Mouse (Mus musculus): ENCODE results near the gene Zfp931. TPM values are rescaled to one million over a fixed set of nuclear protein-coding genes. Genes with fewer than 3 reads are reported as not detected.
"Not testable (repeated sequence)": the region's sequence is repeated elsewhere in the genome, so short reads cannot be mapped to it uniquely, and the experiment has no call there.

The Zfp931 gene
- polyA plus RNA-seq, 1 experiment from 2014 or later = 13.9 TPM

- Histone ChIP-seq H3K4me3 (ENCODE audit: low read depth, low read length) (peak overlapping the region; percentile 51), H3K36me3 (ENCODE audit: control insufficient read depth, insufficient read depth, low read length) (no peaks in the 10 kb centered on the region), H3K9me3 (replicated peaks; ENCODE audit: control insufficient read depth, low read length, poor library complexity, severe bottlenecking) (no peaks in the 10 kb centered on the region), H3K4me1 (ENCODE audit: control insufficient read depth, insufficient read depth, low read length) (peaks cover 6% of the 10 kb centered on the region), H3K9ac (ENCODE audit: low read depth, low read length) (peak overlapping the region; percentile 71), H3K27ac (ENCODE audit: low read length) (no peak overlapping the region), H3K27me3 (ENCODE audit: control insufficient read depth, insufficient read depth, low read depth, low read length) (peaks cover 14% of the 10 kb centered on the region), H3K4me2 (ENCODE audit: low read length) (peak overlapping the region; percentile 97)
- WGBS = 21% methylated on average over 19 of the region's 19 CpGs
- ATAC-seq = peak; percentile 31
Observed at GRCm38 (mm10) chr2:178119561-178120355, 41.5 kb upstream of the Zfp931 start.

GRCm38 (mm10) chr2:178118801-178119560 is 40.7 kb upstream of the Zfp931 start, which contains the start of gene Phactr3:
Gene Phactr3 (plus strand): TSS chr2:178118975.
- Histone ChIP-seq H3K4me3 (ENCODE audit: low read depth, low read length) (peak within 1 kb of the TSS; percentile 51), H3K9ac (ENCODE audit: low read depth, low read length) (peak within 1 kb of the TSS; percentile 71), H3K27ac (ENCODE audit: low read length) (no peak within 1 kb of the TSS), H3K4me1 (ENCODE audit: control insufficient read depth, insufficient read depth, low read length) (peaks cover 6% of the 10 kb centered on the region), H3K27me3 (ENCODE audit: control insufficient read depth, insufficient read depth, low read depth, low read length) (peaks cover 14% of the 10 kb centered on the region), H3K4me2 (ENCODE audit: low read length) (peak within 1 kb of the TSS; percentile 97), H3K9me3 (replicated peaks; ENCODE audit: control insufficient read depth, low read length, poor library complexity, severe bottlenecking) (no peaks in the 10 kb centered on the region), H3K36me3 (ENCODE audit: control insufficient read depth, insufficient read depth, low read length) (no peaks in the 10 kb centered on the region)
- ATAC-seq = peak; percentile 66
- 2% methylated on average over 43 of the region's 45 CpGs for WGBS

- Histone ChIP-seq H3K4me2 (ENCODE audit: low read length) (no peak overlapping the region), H3K4me3 (ENCODE audit: low read depth, low read length) (no peak overlapping the region), H3K27me3 (ENCODE audit: control insufficient read depth, insufficient read depth, low read depth, low read length) (peaks cover 14% of the 10 kb centered on the region), H3K9ac (ENCODE audit: low read depth, low read length) (no peak overlapping the region), H3K36me3 (ENCODE audit: control insufficient read depth, insufficient read depth, low read length) (no peaks in the 10 kb centered on the region), H3K4me1 (ENCODE audit: control insufficient read depth, insufficient read depth, low read length) (peaks cover 6% of the 10 kb centered on the region), H3K9me3 (replicated peaks; ENCODE audit: control insufficient read depth, low read length, poor library complexity, severe bottlenecking) (no peaks in the 10 kb centered on the region), H3K27ac (ENCODE audit: low read length) (no peak overlapping the region)
- ATAC-seq = no peak
- WGBS = 23% methylated on average over 12 of the region's 12 CpGs
Observed at GRCm38 (mm10) chr2:178117946-178118345, 39.7 kb upstream of the Zfp931 start.

- H3K27me3 ChIP-seq (ENCODE audit: control insufficient read depth, insufficient read depth, low read depth, low read length) = no peaks in the 10 kb centered on the region
- WGBS = 11% methylated on average over 7 of the region's 7 CpGs
- H3K4me2 ChIP-seq (ENCODE audit: low read length) = no peak overlapping the region
- H3K4me1 ChIP-seq (ENCODE audit: control insufficient read depth, insufficient read depth, low read length) = no peaks in the 10 kb centered on the region
- H3K4me3 ChIP-seq (ENCODE audit: low read depth, low read length) = no peak overlapping the region
- H3K9ac ChIP-seq (ENCODE audit: low read depth, low read length) = no peak overlapping the region
- no peak overlapping the region for H3K27ac ChIP-seq (ENCODE audit: low read length)
- no peaks in the 10 kb centered on the region for H3K36me3 ChIP-seq (ENCODE audit: control insufficient read depth, insufficient read depth, low read length)
- peak; percentile 67; the same call in 1 of the 2 replicates for ATAC-seq
- no peaks in the 10 kb centered on the region for H3K9me3 ChIP-seq (replicated peaks; ENCODE audit: control insufficient read depth, low read length, poor library complexity, severe bottlenecking)
Observed at GRCm38 (mm10) chr2:178101957-178102356, 23.7 kb upstream of the Zfp931 start.

GRCm38 (mm10) chr2:178098021-178098420 is 19.7 kb upstream of the Zfp931 start:
- no peak overlapping the region for H3K9ac ChIP-seq (ENCODE audit: low read depth, low read length)
- H3K9me3 ChIP-seq (replicated peaks; ENCODE audit: control insufficient read depth, low read length, poor library complexity, severe bottlenecking) = no peaks in the 10 kb centered on the region
- H3K4me2 ChIP-seq (ENCODE audit: low read length) = no peak overlapping the region
- no peak overlapping the region for H3K4me3 ChIP-seq (ENCODE audit: low read depth, low read length)
- no peak for ATAC-seq
- no peak overlapping the region for H3K27ac ChIP-seq (ENCODE audit: low read length)
- H3K4me1 ChIP-seq (ENCODE audit: control insufficient read depth, insufficient read depth, low read length) = no peaks in the 10 kb centered on the region
- H3K27me3 ChIP-seq (ENCODE audit: control insufficient read depth, insufficient read depth, low read depth, low read length) = no peaks in the 10 kb centered on the region
- WGBS = 3% methylated on average over 2 of the region's 2 CpGs
- H3K36me3 ChIP-seq (ENCODE audit: control insufficient read depth, insufficient read depth, low read length) = no peaks in the 10 kb centered on the region

GRCm38 (mm10) chr2:178089586-178089985 is 11.3 kb upstream of the Zfp931 start:
- no peak overlapping the region for H3K9ac ChIP-seq (ENCODE audit: low read depth, low read length)
- no peak overlapping the region for H3K27ac ChIP-seq (ENCODE audit: low read length)
- H3K9me3 ChIP-seq (replicated peaks; ENCODE audit: control insufficient read depth, low read length, poor library complexity, severe bottlenecking) = no peaks in the 10 kb centered on the region
- no peaks in the 10 kb centered on the region for H3K4me1 ChIP-seq (ENCODE audit: control insufficient read depth, insufficient read depth, low read length)
- no peaks in the 10 kb centered on the region for H3K36me3 ChIP-seq (ENCODE audit: control insufficient read depth, insufficient read depth, low read length)
- H3K4me2 ChIP-seq (ENCODE audit: low read length) = no peak overlapping the region
- no peaks in the 10 kb centered on the region for H3K27me3 ChIP-seq (ENCODE audit: control insufficient read depth, insufficient read depth, low read depth, low read length)
- ATAC-seq = no peak
- no peak overlapping the region for H3K4me3 ChIP-seq (ENCODE audit: low read depth, low read length)

GRCm38 (mm10) chr2:178058195-178058594 is 20.1 kb downstream of the Zfp931 start:
- H3K27ac ChIP-seq (ENCODE audit: low read length) = no peak overlapping the region
- no peak overlapping the region for H3K9ac ChIP-seq (ENCODE audit: low read depth, low read length)
- 14% methylated on average over 1 of the region's 1 CpGs for WGBS
- H3K36me3 ChIP-seq (ENCODE audit: control insufficient read depth, insufficient read depth, low read length) = peaks cover 3% of the 10 kb centered on the region; the same call in 1 of the 2 replicates
- H3K4me1 ChIP-seq (ENCODE audit: control insufficient read depth, insufficient read depth, low read length) = no peaks in the 10 kb centered on the region
- no peaks in the 10 kb centered on the region for H3K9me3 ChIP-seq (replicated peaks; ENCODE audit: control insufficient read depth, low read length, poor library complexity, severe bottlenecking)
- no peak overlapping the region for H3K4me2 ChIP-seq (ENCODE audit: low read length)
- H3K4me3 ChIP-seq (ENCODE audit: low read depth, low read length) = no peak overlapping the region
- no peaks in the 10 kb centered on the region for H3K27me3 ChIP-seq (ENCODE audit: control insufficient read depth, insufficient read depth, low read depth, low read length)
- ATAC-seq = no peak

- H3K9me3 ChIP-seq (replicated peaks; ENCODE audit: control insufficient read depth, low read length, poor library complexity, severe bottlenecking); H3K4me3 ChIP-seq (ENCODE audit: low read depth, low read length); H3K27ac ChIP-seq (ENCODE audit: low read length); ATAC-seq; H3K4me1 ChIP-seq (ENCODE audit: control insufficient read depth, insufficient read depth, low read length); H3K36me3 ChIP-seq (ENCODE audit: control insufficient read depth, insufficient read depth, low read length); H3K9ac ChIP-seq (ENCODE audit: low read depth, low read length); H3K27me3 ChIP-seq (ENCODE audit: control insufficient read depth, insufficient read depth, low read depth, low read length); H3K4me2 ChIP-seq (ENCODE audit: low read length): not testable (repeated sequence)
- WGBS = 94% methylated on average over 2 of the region's 3 CpGs
Observed at GRCm38 (mm10) chr2:178027601-178028000, 50.7 kb downstream of the Zfp931 start.

- not testable (repeated sequence) for H3K9me3 ChIP-seq (replicated peaks; ENCODE audit: control insufficient read depth, low read length, poor library complexity, severe bottlenecking); H3K27ac ChIP-seq (ENCODE audit: low read length); ATAC-seq; H3K36me3 ChIP-seq (ENCODE audit: control insufficient read depth, insufficient read depth, low read length); H3K4me1 ChIP-seq (ENCODE audit: control insufficient read depth, insufficient read depth, low read length); H3K27me3 ChIP-seq (ENCODE audit: control insufficient read depth, insufficient read depth, low read depth, low read length)
- WGBS = 19% methylated on average over 2 of the region's 2 CpGs
- H3K9ac ChIP-seq (ENCODE audit: low read depth, low read length) = peak overlapping the region; percentile 64; the same call in 1 of the 2 replicates
- H3K4me3 ChIP-seq (ENCODE audit: low read depth, low read length) = peak overlapping the region; percentile 58
- peak overlapping the region; percentile 53 for H3K4me2 ChIP-seq (ENCODE audit: low read length)
Observed at GRCm38 (mm10) chr2:178023861-178024260, 54.4 kb downstream of the Zfp931 start.
